Mouse (Mus musculus): ENCODE measurements around the gene Xaf1. TPM values are rescaled to one million over a fixed set of nuclear protein-coding genes. Genes with fewer than 3 reads are reported as not detected.

Xaf1 gene
- polyA plus RNA-seq, 1 experiment: not detected

GRCm38 (mm10) chr11:72287543-72287942 lies 13.9 kb upstream of the Xaf1 start:
- TF ChIP-seq GATA1 (IDR thresholded peaks at IDR 0.05; ENCODE audit: low read length): no peak

DNA sequence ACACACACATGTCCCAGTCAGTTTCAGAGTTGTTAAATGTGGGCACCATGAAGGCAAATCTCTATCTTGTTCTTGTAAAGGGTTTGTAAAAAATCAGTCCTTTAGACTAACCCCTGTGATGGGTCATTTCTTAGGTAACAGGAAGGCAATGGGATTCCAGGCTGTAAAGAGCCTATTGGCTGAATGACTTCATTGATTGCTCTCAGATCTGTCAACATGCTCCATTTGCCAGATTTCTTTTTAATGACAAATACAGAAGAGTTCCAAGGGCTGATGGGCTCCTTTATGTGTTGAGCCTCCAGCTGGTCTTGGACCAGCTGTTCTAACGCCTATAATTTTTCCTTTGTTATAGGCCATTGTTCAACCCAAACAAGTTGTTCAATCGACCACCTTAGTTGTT lies 8.3 kb upstream of the Xaf1 start:
- no peak for TF ChIP-seq GATA1 (IDR thresholded peaks at IDR 0.05; ENCODE audit: low read length)

DNA sequence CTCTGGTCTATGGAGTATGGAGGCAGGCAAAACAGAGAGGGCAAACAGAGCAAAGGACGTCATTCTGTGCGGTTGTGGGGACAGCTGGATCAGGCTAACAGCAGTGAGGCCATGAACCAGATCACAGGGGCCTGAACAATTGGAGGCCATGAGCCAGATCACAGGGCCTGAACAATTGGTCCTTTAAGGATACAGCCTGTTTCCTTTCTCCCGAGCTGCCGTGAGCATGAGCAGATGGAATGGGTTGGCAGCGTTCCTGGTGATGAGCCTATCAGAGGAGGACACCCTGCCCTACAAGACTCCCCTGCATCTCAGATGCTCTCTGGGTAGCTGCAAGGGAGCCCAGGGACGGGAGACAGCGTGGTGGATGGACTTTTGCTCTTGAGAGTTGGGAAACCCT lies 801 bp downstream of the Xaf1 start:
- TF ChIP-seq GATA1 (IDR thresholded peaks at IDR 0.05; ENCODE audit: low read length): no peak

- TF ChIP-seq GATA1 (IDR thresholded peaks at IDR 0.05; ENCODE audit: low read length): no peak
These were observed 6.0 kb downstream of the Xaf1 start for GRCm38 (mm10) chr11:72307461-72307860.

DNA sequence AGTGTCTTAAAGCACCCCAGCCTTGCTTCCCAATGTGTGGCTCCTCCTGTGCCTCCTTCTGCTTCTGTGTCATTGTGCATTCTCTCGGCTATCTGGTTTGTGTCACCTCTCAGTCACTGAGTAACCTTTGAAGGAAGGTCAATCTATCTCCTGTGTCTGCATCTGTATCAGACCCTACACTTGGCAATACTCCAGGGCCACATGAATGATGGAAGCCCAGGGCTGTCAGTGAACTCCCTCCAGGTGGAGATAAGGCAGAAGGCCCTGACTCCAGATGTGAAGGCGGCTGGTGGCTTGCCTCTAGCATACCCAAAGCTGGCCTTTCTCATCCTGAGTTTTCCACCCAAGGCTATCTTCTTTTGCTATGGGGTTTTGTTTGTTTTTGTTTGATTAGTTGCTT lies 7.6 kb downstream of the Xaf1 start:
- no peak for TF ChIP-seq GATA1 (IDR thresholded peaks at IDR 0.05; ENCODE audit: low read length)

DNA sequence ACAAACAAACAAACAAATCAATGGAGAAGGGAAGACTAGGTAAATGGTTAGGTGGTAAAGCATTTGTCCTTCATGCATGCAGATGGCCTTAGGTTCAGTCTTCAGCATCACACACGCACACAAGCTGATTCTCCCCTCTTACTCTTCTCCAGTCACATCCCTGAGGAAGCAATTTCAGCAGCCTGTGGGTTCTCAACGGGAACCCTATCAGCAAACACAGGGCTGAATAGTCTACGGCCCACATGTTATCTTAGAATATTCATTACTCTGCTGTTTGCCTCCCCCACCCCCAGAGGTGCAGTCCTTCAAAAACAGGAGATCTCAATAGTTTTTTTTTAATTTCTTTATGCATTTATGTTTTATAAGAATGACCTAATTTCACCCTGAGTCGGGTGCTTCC lies 9.1 kb downstream of the Xaf1 start:
- no peak for TF ChIP-seq GATA1 (IDR thresholded peaks at IDR 0.05; ENCODE audit: low read length)

- no peak for TF ChIP-seq GATA1 (IDR thresholded peaks at IDR 0.05; ENCODE audit: low read length)
These were observed 10.0 kb downstream of the Xaf1 start for GRCm38 (mm10) chr11:72311355-72312001.

GRCm38 (mm10) chr11:72314151-72314895 lies 12.9 kb downstream of the Xaf1 start, which contains the start of gene Fbxo39:
TSS of gene Fbxo39 (plus strand) at chr11:72314444.
- no peak for TF ChIP-seq GATA1 (IDR thresholded peaks at IDR 0.05; ENCODE audit: low read length)

DNA sequence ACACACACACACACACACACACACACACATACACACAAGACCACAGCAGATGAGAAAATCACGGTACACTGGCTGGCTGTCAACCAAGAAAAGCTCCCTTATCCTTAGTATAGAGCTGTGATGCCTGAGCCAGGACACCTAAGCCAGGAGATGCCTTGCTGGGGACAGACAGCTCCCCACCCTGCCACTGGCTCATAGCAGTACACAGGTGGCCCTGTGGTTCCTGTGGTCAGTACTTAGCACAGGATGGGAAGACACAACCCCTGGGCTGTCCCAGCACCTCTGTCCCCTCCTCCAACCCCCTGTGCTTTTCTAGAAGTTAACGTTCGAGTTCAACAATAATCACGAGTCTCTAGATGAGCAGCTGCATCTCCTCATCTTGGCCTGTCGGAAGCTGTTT lies 16.6 kb downstream of the Xaf1 start:
- TF ChIP-seq GATA1 (IDR thresholded peaks at IDR 0.05; ENCODE audit: low read length): no peak

DNA sequence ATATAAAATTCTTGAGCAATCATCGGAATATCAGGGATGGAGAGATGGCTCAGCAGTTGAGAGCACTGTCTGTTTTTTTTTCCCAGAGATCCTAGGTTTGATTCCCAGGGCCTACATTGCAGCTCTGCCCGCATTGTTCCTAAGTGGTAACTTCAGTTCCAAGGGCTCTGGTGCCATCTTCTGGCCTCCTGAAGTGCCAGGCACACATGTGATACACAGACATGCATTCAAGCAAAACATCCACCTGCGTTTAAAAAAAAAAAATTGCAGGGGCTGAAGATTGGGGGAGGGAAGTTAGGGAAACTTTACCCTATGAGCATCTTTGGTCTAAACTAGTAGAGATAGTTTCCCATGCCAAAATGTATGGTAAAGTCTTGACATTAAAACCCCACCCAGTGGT lies 23.0 kb downstream of the Xaf1 start:
- no peak for TF ChIP-seq GATA1 (IDR thresholded peaks at IDR 0.05; ENCODE audit: low read length)

GRCm38 (mm10) chr11:72325701-72326100 lies 24.3 kb downstream of the Xaf1 start:
- TF ChIP-seq GATA1 (IDR thresholded peaks at IDR 0.05; ENCODE audit: low read length): no peak

- no peak for TF ChIP-seq GATA1 (IDR thresholded peaks at IDR 0.05; ENCODE audit: low read length)
These were observed 31.7 kb downstream of the Xaf1 start for GRCm38 (mm10) chr11:72332951-72333667.

GRCm38 (mm10) chr11:72334653-72335052 lies 33.2 kb downstream of the Xaf1 start:
- TF ChIP-seq GATA1 (IDR thresholded peaks at IDR 0.05; ENCODE audit: low read length): no peak

- no peak for TF ChIP-seq GATA1 (IDR thresholded peaks at IDR 0.05; ENCODE audit: low read length)
These were observed 35.3 kb downstream of the Xaf1 start for GRCm38 (mm10) chr11:72336726-72337125.

- no peak for TF ChIP-seq GATA1 (IDR thresholded peaks at IDR 0.05; ENCODE audit: low read length)
These were observed 37.0 kb downstream of the Xaf1 start for GRCm38 (mm10) chr11:72338437-72338871.

DNA sequence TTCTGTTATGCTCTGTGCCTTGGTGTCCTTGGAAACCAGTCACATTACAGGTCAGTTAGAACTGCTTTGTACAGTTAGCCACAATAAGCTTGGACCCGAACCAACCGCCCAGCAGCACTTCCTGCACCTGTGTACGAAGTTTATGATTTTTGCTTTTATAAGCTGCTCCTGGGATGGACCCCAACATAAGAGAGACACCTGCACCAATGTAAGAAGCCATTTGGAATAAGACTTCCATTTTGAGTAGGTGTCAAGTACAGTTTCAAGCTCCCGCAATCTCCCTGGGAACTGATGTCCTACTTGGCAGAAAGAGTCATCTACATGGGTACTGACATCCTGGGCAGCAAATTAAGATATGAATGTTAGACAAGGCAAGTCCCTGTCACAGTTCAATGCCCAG lies 38.3 kb downstream of the Xaf1 start:
- TF ChIP-seq GATA1 (IDR thresholded peaks at IDR 0.05; ENCODE audit: low read length): no peak
